Mouse (Mus musculus) hindbrain, postnatal 0 days (tissue): ENCODE results near the gene Slc1a2. TPM values are rescaled to one million over a fixed set of nuclear protein-coding genes. Genes with fewer than 3 reads are reported as not detected.

ENCODE experiments used
- ATAC-seq: fragments of 200-750 bp; cut with Nextera tagmentation; 2 replicates; pipeline ENCODE4 v1.8.0; 2017; ENCODE audit warnings: mild to moderate bottlenecking, moderate TSS enrichment, moderate library complexity
- DNase-seq: peaks from one replicate; pipeline ENCODE4 v3.0.0-alpha.2; 2015; ENCODE audit warnings: low spot score
- H3K27ac ChIP-seq: fragments of 300-500 bp; sonication (generic); 2 replicates; pipeline ENCODE4 v1.5.1; 2014; ENCODE audit warnings: mild to moderate bottlenecking
- H3K27me3 ChIP-seq: fragments of 300-500 bp; sonication (generic); 2 replicates; pipeline ENCODE4 v1.6.1; 2014; ENCODE audit warnings: low read length, mixed read lengths; ENCODE audit not compliant: insufficient read depth
- H3K36me3 ChIP-seq: fragments of 300-500 bp; sonication (generic); 2 replicates; pipeline ENCODE4 v1.6.1; 2014; ENCODE audit warnings: low read length, mixed read lengths; ENCODE audit not compliant: insufficient read depth
- H3K4me1 ChIP-seq: fragments of 300-500 bp; sonication (generic); 2 replicates; pipeline ENCODE4 v1.6.1; 2014; ENCODE audit warnings: antibody characterized with exemption, low read length, mixed read lengths; ENCODE audit not compliant: insufficient read depth
- H3K4me2 ChIP-seq: fragments of 300-500 bp; sonication (generic); 2 replicates; pipeline ENCODE4 v1.6.1; 2014; ENCODE audit warnings: low read depth, mild to moderate bottlenecking, low read length, moderate library complexity, mixed read lengths
- H3K4me3 ChIP-seq: fragments of 300-500 bp; sonication (generic); 2 replicates; pipeline ENCODE4 v1.5.1; 2014; ENCODE audit warnings: low read length
- H3K9ac ChIP-seq: fragments of 300-500 bp; sonication (generic); replicated peaks from 2 replicates; pipeline ENCODE4 v1.6.1; 2014; ENCODE audit warnings: mild to moderate bottlenecking, low read length, moderate library complexity, mixed read lengths
- H3K9me3 ChIP-seq: fragments of 300-500 bp; sonication (generic); 2 replicates; pipeline ENCODE4 v1.6.1; 2016; ENCODE audit warnings: low read length, mixed read lengths
- CTCF ChIP-seq: IDR thresholded peaks from 2 replicates; pipeline ENCODE4 v1.5.1; 2016; ENCODE audit warnings: antibody characterized with exemption, control low read depth, low read depth
- whole genome bisulfite sequencing: fragments of 180-500 bp; shearing (Covaris S2); extraction: QIAGEN DNeasy Blood & Tissue Kit; methylation state at CpG from one replicate; pipeline ENCODE4 v1.1.7; 2014; 5-methylcytosine and 5-hydroxymethylcytosine counted together
- polyA plus RNA-seq: library from polyadenylated mRNA; unstranded; fragments of >200 nt; fragmentation: Nextera tagmentation; extraction: Ambion mirVana; gene quantifications from 2 replicates; pipeline ENCODE4 v1.2.1, GENCODE M21; 2015
- total RNA-seq: library from RNA; depleted of rRNA; stranded (reverse); fragments of >200 nt; gene quantifications from 2 replicates; pipeline ENCODE4 v1.2.3, GENCODE M21; 2014

Gene Slc1a2
- total and polyA plus RNA-seq, 2 experiments from 2014 or later, result 21.9 to 130 TPM

DNA sequence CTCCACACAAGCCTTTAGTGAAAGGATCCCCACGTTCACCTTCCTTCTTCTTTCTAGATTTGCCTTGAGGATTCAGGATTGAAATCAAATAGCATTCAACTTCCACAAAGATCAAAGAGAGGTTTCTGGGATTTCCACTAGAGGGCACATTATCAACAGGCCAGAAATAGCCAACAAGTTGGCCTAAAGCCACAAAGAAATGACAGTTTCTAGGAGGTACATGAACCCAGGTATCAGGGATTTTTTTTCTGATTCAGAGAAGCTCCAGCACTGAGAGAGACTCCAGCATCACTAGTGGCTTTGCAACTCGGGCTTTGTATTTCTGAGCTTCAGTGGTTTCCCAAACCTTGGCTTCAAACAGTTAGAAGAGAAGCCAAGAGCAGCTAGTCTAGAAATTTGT lies 145.7 kb downstream of the Slc1a2 start:
- peak; percentile 85 for DNase-seq
- H3K27me3 ChIP-seq, result no peaks in the 10 kb centered on the region
- H3K4me2 ChIP-seq, result no peak overlapping the region
- no peak overlapping the region for H3K27ac ChIP-seq
- no peak for ATAC-seq
- peak; percentile 77 for TF ChIP-seq CTCF
- H3K9ac ChIP-seq, result no peak overlapping the region
- 41% methylated on average over 2 of the region's 2 CpGs for whole genome bisulfite sequencing
- no peak overlapping the region for H3K4me3 ChIP-seq
- no peaks in the 10 kb centered on the region for H3K4me1 ChIP-seq
- no peaks in the 10 kb centered on the region for H3K9me3 ChIP-seq
- H3K36me3 ChIP-seq, result no peaks in the 10 kb centered on the region

DNA sequence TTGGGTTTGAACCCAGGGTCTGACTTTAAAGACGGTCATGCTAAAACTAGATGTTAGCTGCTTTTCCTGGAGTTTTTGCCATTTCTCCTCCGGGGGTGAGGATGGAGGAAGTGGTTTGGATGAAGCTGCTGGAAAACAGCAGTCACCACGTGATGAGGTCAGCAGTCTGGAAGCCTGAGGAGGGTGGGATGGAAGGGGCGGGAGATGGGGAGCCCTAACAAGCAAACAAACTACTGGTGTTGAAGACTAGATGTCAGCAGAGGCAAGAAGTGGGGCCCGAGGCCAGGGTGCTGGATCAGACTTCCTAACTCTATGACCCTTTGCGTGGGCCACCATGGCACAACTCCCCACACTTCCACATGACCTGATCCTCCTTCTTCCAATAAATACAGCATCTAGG lies 146.8 kb downstream of the Slc1a2 start:
- H3K4me2 ChIP-seq, result no peak overlapping the region
- H3K9me3 ChIP-seq, result no peaks in the 10 kb centered on the region
- no peak for TF ChIP-seq CTCF
- ATAC-seq (no peak), DNase-seq (no peak)
- no peaks in the 10 kb centered on the region for H3K27me3 ChIP-seq
- no peak overlapping the region for H3K4me3 ChIP-seq
- H3K9ac ChIP-seq, result no peak overlapping the region
- WGBS, result 80% methylated on average over 6 of the region's 6 CpGs
- H3K4me1 ChIP-seq, result no peaks in the 10 kb centered on the region
- no peaks in the 10 kb centered on the region for H3K36me3 ChIP-seq
- H3K27ac ChIP-seq, result no peak overlapping the region

GRCm38 (mm10) chr2:102805761-102806496 lies 147.5 kb downstream of the Slc1a2 start:
- Histone ChIP-seq H3K4me3 (no peak overlapping the region), H3K36me3 (no peaks in the 10 kb centered on the region), H3K9me3 (no peaks in the 10 kb centered on the region), H3K4me1 (no peaks in the 10 kb centered on the region), H3K4me2 (no peak overlapping the region), H3K27ac (no peak overlapping the region), H3K9ac (no peak overlapping the region), H3K27me3 (no peaks in the 10 kb centered on the region)
- no peak for TF ChIP-seq CTCF
- 90% methylated on average over 4 of the region's 4 CpGs for WGBS
- DNase-seq (no peak), ATAC-seq (no peak)

DNA sequence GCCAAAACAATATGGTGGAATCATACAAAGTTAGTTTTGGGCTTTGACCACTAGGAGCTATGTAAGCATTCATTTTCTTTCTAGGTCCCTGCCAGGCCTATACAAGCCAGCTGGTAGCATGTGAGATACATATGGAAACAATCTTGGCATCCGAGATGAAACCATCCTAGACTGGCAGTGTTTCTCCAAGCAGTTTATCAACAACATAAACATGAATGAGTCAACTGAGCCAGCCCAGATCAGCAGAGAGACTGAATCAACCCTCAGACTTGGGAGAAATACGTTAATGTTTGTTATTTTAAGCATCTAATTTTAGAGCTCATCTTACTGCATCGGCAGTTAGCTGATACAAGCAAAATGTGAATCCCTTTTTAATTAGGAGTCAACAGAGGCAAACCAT lies 149.2 kb downstream of the Slc1a2 start:
- no peaks in the 10 kb centered on the region for H3K4me1 ChIP-seq
- H3K4me2 ChIP-seq, result no peak overlapping the region
- ATAC-seq, result no peak
- H3K9me3 ChIP-seq, result no peaks in the 10 kb centered on the region
- H3K4me3 ChIP-seq, result no peak overlapping the region
- no peak for TF ChIP-seq CTCF
- H3K36me3 ChIP-seq, result no peaks in the 10 kb centered on the region
- H3K27me3 ChIP-seq, result no peaks in the 10 kb centered on the region
- WGBS, result 70% methylated on average over 3 of the region's 3 CpGs
- DNase-seq, result no peak
- no peak overlapping the region for H3K27ac ChIP-seq
- no peak overlapping the region for H3K9ac ChIP-seq

DNA sequence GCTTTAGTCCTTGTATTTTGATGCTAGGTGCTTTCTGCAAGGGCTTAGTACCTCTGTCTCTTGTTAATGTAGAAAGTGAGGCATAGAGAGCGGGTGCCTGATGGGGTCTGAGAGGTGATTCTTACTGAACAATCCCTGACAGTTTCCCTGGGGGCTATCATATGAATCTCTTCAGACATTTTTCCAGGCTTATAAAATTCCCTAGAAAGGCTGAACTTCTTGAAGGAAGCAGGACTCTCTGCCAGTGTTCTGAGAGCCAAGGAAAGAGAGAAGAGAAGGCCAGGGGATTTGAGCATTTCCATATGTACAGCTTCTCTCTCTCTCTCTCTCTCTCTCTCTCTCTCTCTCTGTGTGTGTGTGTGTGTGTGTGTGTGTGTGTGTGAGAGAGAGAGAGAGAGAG lies 151.0 kb downstream of the Slc1a2 start:
- no peak overlapping the region for H3K4me2 ChIP-seq
- H3K9me3 ChIP-seq, result no peaks in the 10 kb centered on the region
- H3K27ac ChIP-seq, result no peak overlapping the region
- ATAC-seq (no peak), DNase-seq (no peak)
- 86% methylated on average over 1 of the region's 1 CpGs for WGBS
- no peaks in the 10 kb centered on the region for H3K27me3 ChIP-seq
- no peaks in the 10 kb centered on the region for H3K4me1 ChIP-seq
- TF ChIP-seq CTCF, result no peak
- no peak overlapping the region for H3K9ac ChIP-seq
- H3K36me3 ChIP-seq, result no peaks in the 10 kb centered on the region
- no peak overlapping the region for H3K4me3 ChIP-seq

DNA sequence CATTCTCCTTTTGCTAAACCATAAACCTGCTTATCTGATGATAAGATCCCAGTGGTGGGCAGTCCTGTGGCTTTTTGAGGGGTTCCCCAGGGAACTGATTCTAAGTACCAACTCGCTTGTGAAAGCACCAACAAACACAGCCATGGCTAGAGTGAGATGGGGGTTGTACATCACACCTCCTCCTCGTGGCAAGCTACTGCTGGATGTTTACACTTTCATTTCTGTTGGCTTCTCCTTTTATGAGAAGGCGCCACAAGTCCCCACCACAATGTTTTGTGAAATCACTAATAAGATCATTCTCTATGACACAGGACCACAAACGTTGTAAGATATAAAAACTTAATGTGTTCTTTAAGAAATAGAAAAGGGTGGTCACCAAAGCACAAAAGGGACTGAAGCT lies 154.3 kb downstream of the Slc1a2 start:
- DNase-seq, result no peak
- H3K27ac ChIP-seq, result no peak overlapping the region
- 78% methylated on average over 4 of the region's 4 CpGs for whole genome bisulfite sequencing
- H3K4me3 ChIP-seq, result no peak overlapping the region
- H3K9me3 ChIP-seq, result no peaks in the 10 kb centered on the region
- no peak for TF ChIP-seq CTCF
- no peaks in the 10 kb centered on the region for H3K4me1 ChIP-seq
- H3K9ac ChIP-seq, result no peak overlapping the region
- no peak overlapping the region for H3K4me2 ChIP-seq
- no peaks in the 10 kb centered on the region for H3K27me3 ChIP-seq
- H3K36me3 ChIP-seq, result no peaks in the 10 kb centered on the region
- ATAC-seq, result no peak

GRCm38 (mm10) chr2:102815289-102815809 lies 156.9 kb downstream of the Slc1a2 start:
- DNase-seq (no peak), ATAC-seq (no peak)
- Histone ChIP-seq H3K9me3 (no peaks in the 10 kb centered on the region), H3K4me1 (peaks cover 6% of the 10 kb centered on the region; the same call in 1 of the 2 replicates), H3K4me2 (no peak overlapping the region), H3K27ac (no peak overlapping the region), H3K36me3 (no peaks in the 10 kb centered on the region), H3K4me3 (no peak overlapping the region), H3K9ac (no peak overlapping the region), H3K27me3 (no peaks in the 10 kb centered on the region)
- no peak for TF ChIP-seq CTCF
- WGBS, result 77% methylated on average over 6 of the region's 6 CpGs
